Mouse (Mus musculus) cerebellum, postnatal 10 days (tissue): ENCODE results near the gene Nhsl1.

Source experiments
- DNase-seq, 2 experiments: peaks; one replicate each; pipeline ENCODE4 v3.0.0; 2021; ENCODE audit warnings: mixed read lengths in 2 of 2

The Nhsl1 gene

DNA sequence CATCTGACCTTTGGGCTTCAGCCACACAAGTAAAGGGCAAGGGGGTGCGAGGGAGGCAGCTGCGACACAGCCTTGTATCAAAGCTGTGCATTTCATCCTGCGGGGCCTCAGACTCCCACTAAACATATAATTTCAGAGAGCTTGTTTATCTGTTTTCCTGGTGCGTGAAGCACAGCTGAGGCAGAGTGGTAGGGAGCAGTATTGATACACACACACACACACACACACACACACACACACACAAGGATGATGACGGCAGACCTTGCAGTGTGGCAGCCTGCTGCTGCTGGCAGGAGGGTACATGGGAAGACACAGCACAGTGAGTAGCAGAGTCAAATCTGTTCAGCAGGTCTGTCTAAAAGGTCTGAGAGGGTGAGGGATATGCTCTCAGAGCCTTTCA is 85.9 kb downstream of the Nhsl1 start:
- DNase-seq = peak; percentile 81 to 82

GRCm38 (mm10) chr10:18407062-18407830 is 88.5 kb downstream of the Nhsl1 start:
- DNase-seq = peak; percentile 84 to 86

- peak; percentile 55 to 66 for DNase-seq
These were observed 89.3 kb downstream of the Nhsl1 start for GRCm38 (mm10) chr10:18408128-18408527.

GRCm38 (mm10) chr10:18408635-18409034 is 89.8 kb downstream of the Nhsl1 start:
- DNase-seq = peak; percentile 64 to 71

DNA sequence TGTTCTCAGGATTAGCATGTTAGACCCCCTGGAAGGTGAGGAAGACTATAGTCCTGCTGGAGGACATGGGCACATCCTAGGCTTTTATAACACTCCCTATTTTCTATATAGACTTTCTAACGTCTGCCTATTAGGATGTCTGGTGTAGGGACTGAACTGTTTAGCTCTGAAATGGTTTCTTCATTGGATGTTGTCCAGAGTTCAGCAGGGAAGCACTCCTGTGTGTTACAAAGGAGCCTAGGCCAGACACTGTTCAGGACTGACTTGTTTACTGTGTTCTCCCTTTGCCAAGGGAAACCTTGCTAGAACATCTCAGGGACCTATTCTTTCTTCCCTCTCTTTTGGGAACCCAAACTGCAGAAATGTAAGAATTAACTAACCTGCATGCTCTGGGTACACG is 90.3 kb downstream of the Nhsl1 start:
- DNase-seq = peak; percentile 66 to 72

GRCm38 (mm10) chr10:18411266-18411665 is 92.5 kb downstream of the Nhsl1 start:
- no peak for DNase-seq

GRCm38 (mm10) chr10:18415946-18416345 is 97.2 kb downstream of the Nhsl1 start:
- DNase-seq = no peak

- no peak for DNase-seq
These were observed 99.4 kb downstream of the Nhsl1 start for GRCm38 (mm10) chr10:18418160-18418559.

GRCm38 (mm10) chr10:18419508-18419907 is 100.7 kb downstream of the Nhsl1 start:
- no peak for DNase-seq

DNA sequence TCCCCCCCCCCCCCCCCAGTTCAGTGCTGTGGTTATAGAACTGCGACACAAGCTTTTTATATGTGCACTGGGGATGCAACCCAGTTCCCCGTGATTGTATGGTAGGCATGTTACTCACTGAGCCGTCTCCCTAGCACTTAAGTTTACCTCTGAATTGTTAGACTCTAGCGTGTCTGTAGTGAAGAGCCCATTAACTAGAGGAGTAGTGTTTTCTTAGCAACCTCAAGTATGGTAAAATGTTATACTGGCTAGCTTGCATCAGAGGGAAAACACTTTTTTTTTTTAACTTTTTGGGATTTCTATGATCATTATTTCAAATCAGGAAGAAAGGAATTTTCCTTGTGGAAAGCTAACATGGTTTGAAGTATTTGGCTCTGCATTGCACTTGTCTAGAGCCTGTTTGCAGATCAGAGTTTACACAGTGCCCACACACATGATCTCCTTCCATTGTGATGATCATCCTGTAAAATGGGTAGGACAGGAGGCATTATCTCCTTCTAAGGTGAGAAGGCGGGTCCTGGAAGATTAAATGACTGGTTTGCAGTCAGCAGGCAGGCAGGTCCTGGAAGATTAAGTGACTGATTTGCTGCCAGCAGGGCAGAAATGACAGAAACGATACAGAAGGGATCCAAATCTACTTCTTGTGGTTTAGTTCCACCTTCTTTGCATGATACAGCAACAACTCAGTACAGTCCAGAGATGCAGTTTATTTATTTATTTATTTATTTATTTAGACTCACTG is 101.6 kb downstream of the Nhsl1 start:
- no peak for DNase-seq

DNA sequence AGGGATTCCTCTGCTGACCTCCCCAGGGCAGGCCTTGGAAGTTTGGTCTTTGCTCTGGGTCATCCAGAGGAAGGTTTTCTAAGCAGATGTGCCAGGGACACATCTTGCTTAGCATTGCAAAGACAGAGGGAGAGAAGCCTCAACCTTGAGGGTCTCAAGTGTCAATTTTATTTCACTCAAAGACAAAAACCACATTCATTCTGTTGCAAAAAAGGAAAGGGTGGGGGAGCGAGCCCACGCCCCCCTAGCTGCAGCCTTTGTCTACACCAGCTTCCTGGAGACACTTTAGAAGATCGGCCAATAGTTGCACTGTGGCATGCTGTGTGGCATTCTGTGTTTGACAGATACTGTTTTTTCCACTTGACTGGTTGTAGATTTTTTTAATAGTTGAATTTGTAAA is 104.2 kb downstream of the Nhsl1 start:
- DNase-seq = no peak

DNA sequence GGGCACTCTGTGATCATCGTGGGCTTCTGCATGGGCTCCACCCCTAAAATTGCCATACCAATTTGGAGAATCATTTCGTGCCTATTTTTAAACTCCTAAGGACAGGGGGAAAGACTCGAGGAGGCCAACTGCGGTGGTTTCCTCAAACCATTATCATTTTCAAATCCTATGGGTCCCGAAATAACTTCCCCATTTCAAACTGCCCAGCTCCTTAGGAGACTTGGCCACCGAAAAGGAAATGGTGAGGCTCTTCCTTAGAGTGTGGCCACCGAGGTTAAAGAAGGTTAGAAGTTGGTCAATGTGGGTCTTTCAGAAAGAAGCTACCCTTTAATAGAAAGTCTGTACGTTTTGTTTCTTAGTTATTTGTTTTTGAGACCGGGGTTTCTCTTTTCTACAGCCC is 104.8 kb downstream of the Nhsl1 start:
- no peak for DNase-seq

- DNase-seq = no peak
These were observed 109.1 kb downstream of the Nhsl1 start for GRCm38 (mm10) chr10:18427866-18428265.

GRCm38 (mm10) chr10:18429533-18429932 is 110.7 kb downstream of the Nhsl1 start:
- peak; percentile 32 to 41 for DNase-seq

DNA sequence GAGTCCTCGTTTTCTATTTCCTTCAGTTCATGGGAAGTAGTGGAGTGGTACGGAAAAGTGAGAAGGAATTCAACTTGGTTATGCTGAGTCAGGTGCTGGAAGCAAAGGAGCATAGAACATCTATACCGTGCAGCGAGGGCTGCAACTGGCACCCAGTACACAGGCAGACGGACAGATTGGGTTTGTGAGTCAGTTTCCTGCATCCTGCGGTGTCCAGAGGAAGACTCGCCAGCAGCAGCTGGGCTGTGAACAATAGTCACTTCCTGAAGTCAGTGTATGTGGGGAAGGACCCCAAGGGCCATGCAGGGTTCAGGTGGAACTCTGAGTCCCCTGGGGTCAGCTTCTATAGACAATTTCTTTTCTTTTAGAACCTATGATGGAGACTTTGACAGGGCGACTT is 111.4 kb downstream of the Nhsl1 start:
- DNase-seq = no peak

GRCm38 (mm10) chr10:18430973-18431372 is 112.2 kb downstream of the Nhsl1 start:
- peak; percentile 77 to 85 for DNase-seq

- no peak for DNase-seq
These were observed 112.8 kb downstream of the Nhsl1 start for GRCm38 (mm10) chr10:18431546-18431945.

DNA sequence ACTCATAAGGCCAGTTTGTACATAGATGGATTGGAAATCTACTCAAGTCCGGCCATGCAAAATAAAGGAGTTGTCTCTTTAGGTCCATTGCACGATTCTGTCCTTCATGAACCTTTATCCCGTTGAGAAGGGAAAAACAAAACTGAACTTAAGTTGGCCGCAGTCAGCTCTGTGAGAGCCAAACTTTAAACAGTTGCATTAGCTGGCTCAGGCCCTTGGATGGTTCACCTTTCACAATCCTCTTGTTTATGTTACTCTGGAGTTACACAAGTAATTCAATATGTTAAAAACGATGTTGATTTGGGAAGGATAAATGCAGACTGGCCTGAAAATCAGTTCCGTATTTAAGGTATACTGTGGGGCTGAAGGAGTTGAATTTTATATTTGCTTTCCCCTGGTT is 116.7 kb downstream of the Nhsl1 start:
- no peak for DNase-seq

- no peak for DNase-seq
These were observed 117.2 kb downstream of the Nhsl1 start for GRCm38 (mm10) chr10:18435938-18436337.

GRCm38 (mm10) chr10:18437584-18437983 is 118.8 kb downstream of the Nhsl1 start:
- no peak for DNase-seq

DNA sequence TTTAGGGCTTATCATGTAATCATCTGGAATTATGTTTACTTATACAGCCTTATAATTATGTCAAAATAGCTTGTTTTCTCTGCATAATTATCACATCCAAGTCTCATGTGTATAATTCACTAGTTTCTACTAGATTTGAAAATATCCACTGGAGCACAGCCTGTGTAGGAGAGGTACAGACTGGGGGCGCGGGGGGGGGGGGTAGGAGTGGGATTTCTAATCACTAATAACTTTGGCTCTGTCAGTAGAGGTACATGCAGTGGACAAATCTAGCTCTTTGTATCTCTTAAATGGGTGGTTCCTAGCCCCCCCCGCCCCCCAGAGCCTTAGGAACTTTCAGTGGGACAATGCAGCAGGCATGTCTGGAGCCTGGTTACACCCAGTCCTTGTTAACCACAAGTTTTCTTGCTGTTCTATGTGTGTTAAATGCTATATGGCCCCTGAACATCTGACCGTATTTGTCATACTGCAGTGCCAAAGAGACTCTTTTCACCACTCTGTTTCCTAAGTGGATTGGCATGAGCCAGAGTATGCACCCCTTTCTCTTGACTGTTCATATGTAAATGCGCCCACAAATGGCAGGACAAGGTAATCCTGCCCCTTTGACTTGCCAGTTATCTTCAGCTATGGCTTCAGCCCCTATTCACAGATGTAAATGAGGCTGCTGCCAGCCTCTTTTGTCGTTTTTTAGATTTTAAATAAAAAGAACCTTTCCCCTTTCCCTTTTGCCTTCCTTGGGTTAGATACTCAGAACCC is 127.0 kb downstream of the Nhsl1 start:
- DNase-seq = no peak

GRCm38 (mm10) chr10:18446359-18446820 is 127.6 kb downstream of the Nhsl1 start:
- no peak for DNase-seq

GRCm38 (mm10) chr10:18447299-18447698 is 128.5 kb downstream of the Nhsl1 start:
- no peak for DNase-seq
